Mouse (Mus musculus) c-Kit-positive CD71-positive TER-119-positive erythroid progenitor cells, embryonic 14.5 days (primary cell): ENCODE measurements around the gene Gnai3.

Experiments used
- DNase-seq: peaks from one replicate; pipeline ENCODE4 v3.0.0-alpha.2; 2013; ENCODE audit warnings: low spot score

Gene Gnai3

DNA sequence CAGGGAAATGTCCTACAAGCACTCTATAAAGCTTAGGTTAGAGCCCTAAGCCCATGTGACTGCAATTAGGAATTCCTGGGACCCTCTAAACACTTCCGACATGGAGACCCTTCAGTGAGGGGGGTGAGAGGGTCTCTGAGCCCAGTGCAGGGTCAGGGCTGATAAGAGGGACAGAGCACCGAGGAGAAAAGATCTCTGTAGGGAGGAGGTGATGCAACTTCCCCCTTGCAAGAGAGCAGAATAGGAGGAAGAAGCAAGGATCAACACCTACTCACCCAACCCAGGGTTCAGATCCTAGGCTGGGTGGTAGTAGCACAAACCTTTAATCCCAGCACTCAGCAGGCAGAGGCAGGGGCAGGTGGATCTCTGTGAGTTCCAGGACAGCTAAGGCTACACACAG lies 62.8 kb downstream of the Gnai3 start:
- DNase-seq = no peak

DNA sequence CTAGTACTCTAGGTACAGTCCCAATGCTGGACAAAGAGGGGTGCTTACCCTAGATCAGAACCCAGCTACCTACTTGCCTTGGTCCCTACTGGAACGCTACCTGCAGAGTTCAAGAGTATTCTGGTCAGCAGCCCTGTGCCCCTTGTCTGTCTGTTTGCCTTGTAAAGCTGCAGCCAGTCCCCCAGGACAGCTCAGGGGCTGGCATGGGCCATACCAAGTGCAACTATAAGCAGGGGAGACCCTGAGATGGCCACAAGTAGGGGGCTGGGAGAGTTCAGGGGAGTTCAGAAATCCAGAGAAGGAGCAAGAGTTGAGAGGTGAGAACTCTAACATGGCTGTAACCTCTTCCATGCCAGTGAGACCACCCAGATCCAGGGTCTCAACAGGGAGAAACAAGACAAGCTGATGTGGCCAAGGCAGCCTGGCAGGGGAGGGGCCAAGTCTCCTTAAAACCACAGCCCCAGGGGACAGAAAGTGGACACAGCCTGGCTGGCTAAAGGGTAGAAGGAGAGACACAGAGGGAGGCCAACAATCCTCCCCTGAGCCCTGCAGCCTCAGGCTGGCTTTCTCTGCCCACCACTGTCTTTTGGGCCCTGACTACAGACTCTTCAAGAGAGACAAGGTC lies 63.6 kb downstream of the Gnai3 start:
- no peak for DNase-seq

DNA sequence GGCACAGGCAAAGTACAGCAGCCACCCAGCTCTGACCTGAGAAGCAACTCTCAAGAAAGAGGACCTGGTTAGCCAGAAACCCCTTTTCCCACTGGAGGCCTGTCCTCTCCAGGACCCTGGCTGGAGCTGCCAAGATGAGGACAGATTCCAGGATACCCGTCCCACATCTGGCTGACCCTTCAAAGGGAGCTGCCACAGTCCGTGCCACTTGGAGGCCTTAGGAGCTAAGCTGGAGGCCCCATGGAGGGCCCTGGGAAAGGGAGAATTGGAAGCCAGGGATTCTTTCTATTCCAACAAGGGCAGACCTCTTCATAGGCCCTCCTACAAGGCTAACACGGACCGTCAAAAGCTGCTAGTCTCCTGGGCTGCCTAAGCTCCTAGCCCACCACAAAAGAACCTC lies 64.3 kb downstream of the Gnai3 start:
- no peak for DNase-seq

DNA sequence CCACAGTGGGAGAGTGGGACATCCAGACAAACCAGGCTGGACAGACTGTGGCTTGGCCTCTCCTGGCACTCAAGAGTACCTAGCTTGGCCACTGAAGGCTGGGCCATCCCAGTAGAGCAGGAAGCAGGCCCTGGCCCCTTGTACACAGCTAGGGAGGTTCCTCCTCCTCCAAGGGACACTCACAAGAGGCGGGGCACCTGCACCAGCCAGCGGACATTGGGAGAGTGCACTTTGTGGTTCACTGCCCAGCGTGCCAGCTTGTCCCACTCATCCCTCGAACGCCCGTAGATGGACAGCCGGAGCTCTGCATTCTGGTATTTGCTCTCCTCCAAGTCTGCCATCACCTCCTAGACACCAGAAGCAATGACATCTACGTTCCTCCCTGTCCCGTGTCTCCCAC lies 69.1 kb downstream of the Gnai3 start:
- no peak for DNase-seq

DNA sequence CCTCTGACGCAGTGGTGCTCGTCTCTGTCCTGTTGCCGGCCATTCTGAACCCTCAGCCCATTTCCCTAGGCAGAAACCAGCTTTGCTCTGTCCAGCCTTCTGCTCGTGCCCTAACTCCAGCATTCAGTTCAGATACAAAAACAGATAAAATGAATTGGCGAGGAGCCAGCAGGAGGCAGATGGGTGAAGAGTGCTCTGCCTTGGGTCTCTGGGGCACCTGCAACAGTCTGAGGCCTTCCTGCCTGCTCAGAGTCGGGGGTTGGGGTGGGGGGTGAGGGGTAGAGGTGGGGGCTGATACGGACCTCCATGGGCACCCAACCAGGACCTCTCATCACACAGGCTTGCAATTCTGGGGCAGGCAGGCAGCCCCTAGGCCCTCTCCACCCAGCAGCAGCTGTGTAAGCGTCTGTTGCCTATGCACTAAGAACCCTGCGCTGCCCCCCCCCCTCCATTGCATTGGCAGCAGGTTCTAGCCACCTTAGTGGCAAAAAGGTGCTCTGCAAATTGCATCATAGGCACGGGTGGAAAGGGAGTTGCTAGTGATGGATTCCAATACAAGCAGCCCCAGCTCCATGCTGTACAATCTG lies 72.9 kb downstream of the Gnai3 start:
- no peak for DNase-seq

DNA sequence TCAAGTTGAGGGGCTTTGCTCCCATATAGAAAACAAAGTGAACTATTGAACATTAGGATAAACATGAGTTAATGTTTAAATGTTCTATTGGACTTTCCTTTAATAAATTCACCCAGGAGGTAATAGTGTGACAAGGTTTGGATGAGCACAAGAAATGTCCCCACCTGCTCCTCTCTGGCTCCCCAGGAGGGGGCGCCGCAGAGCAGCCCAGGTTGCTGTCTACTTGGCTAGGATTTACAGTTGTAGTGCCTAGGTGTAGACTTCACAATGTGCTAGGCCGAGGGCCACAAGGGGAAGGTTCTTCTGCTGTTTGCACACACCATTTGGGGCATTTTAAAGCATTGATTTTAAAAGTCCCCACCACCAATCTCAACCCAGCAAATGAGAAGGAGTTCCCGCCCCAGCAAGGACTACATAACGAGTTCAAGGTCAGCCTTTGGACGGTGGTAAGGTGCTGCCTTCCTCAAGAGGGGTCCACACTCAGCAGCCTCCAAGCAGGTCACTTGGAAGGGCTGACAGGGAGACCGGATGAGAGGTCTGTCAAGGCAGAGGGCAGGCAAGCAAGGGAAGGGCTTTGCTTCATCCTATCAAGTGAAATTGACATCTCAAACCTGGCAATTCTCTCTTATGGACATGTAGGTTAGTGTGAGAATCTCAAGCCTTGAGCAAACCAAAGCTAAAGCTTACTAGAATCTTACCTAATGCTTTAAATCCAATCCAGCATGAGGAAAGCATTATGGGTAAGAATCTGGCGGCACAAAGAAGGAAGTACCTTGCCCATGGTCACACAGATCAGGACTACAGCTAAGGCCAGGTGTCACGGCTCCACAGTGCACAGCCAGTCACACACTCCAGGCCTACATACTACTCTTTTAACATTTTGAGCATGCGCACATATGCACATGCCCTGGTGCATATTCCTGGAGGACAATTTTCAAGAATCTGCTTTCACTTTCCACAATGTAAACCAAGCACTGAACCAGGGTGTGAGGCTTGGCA lies 75.4 kb downstream of the Gnai3 start:
- peak; percentile 72 for DNase-seq

DNA sequence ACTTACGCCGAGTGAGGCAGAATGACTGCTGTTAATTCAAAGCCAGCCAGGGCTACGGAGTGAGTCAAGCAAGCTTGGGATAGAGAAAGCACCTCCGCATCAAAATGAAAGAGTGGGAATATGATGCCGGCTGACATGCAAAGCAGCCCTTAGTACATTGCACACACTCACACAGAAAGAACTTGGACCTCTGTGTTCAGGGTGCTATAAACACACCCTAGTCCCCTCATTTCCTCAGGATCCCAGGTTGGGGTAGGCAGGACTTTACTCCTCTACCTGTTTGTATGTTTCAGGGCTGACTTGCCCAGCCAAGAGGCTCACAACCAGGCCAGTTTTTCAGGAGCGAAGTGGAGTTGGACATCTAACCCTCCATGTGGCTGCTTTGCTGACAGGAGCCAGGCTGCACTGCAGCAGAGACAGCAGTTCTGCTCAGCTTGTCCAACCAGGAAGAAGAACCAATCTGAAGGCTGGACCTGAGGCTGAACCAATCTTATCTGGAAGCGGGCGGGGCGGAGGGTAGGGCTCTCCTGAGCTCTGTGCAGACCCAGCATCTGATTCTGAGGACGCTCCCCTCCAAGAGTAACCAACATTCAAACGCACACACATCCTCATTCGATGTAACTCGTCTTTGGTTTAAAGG lies 76.6 kb downstream of the Gnai3 start:
- no peak for DNase-seq

DNA sequence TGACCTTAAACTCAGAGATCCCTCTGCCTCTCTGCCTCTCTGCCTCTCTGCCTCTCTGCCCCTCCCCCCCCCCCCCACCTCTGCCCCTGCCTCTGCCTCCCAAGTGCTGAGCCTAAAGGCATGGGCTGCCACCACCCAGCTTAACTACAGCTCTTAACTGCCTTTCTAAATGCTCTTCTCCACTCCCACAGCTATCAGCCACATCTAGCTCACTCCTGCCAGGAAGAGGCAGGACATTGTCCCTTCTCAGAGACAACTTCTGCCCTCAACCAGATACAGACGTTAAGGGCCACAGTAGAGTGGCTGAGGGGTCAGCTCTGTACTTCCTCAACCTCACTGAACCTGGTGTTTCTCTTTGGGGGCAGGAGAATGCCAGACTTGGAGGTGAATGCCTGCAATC lies 77.1 kb downstream of the Gnai3 start:
- no peak for DNase-seq

DNA sequence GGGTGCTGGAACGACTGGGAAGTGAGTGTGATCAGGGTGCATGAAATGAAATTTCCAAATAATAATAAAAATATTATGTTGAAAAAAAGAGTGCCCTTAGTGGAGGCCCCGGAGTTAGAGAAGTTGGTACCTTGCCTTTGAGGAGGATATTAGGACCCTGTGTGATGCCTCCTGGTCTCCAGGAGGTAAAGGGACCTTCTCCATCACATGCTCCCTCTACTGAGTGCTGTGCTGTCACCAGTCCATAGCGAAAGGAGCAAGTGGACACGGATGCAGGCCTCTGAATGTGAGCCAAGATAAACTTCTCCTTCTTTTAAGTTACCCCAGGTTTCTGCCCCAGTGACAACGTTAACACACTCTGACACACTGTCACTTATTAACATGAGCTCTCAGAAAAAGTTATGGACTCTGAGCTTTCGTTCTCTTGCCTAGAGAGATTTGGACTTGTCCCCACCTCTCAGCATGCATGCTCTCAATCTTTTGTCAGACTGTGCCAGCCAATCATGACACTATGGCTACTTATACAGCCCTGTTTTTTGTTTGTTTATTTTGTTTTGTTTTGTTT lies 78.5 kb downstream of the Gnai3 start:
- DNase-seq = no peak

DNA sequence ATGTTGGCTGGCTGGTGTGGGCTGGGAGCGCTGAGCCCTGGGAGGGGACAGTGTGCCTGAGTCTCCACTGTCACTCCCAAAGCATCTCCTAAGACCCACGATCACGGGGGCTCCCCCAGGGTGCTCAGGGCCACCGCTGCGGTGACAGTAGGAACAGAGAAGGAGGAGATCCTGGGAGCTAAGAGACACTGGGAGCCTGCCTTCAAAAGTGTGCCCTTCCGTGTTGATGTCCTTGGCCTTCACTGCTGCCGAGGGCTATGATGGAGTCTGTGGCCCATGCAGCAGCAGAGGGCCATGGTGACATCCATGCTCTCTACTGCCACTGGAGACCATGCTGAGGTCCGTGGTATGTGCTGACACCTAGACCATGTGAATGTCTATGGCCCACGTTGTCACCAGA lies 80.4 kb downstream of the Gnai3 start:
- DNase-seq = no peak

DNA sequence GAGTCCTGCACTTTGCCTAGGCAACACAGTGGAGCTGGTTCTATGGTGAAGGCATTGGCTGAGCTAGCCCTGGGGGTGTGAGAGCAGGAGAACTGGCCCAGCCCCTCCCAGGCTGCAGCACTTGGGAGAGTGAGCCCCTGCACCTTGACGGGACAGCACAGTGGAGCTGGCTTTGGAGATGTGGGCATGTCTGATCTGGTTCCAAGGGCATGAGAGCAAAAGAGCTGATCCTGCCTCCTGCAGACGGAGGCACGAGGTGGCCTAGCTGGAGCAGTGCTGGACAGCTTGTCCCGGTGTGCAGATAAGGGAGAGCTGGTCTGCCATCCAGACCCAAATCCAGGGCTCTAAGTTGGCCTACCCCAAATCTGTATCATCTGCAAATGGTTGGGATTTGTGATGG lies 81.3 kb downstream of the Gnai3 start:
- no peak for DNase-seq

DNA sequence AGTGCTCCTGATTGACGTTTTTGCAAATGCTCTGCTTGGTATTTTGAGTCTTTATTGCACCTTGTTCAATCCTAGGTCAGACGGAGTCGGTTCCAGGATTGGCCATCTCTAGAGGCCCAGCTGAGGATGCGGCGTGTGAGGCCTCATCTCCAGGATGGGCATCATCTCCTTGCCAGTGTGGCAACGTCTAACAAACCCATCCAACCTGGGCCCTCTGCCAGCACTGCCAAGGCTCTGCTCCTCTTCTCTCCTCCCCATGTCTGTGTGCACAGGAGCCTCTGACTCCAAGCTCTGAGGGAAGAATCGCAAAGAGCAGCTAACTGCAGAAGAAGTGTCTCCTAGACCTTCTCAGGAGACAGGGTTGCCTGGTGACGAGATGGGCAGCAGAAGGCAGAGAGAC lies 83.3 kb downstream of the Gnai3 start:
- no peak for DNase-seq

DNA sequence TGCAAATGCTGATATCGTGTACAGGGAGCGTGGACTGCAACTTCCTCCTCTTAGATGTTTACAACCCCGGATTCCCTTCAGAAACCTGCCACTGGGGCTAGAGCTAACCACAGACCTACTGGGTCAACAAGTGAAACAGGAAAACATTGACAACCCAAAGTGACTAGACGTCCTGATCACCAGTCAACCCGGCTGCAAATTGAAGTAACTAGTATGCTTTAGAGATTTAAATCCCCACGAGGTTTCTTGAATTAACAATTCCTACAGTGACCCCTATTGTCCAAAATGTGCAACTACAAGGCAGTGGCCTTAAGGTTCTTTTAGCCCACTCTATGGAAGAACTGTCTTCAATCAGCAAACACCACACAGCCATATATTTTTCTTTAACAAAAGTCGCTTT lies 84.5 kb downstream of the Gnai3 start:
- peak; percentile 79 for DNase-seq
